Mouse (Mus musculus): ENCODE data around the gene Gad2.
A peak's percentile ranks its signal among the peaks of the same experiment; 100 is the strongest.
"Not testable (repeated sequence)": the region's sequence is repeated elsewhere in the genome, so short reads cannot be mapped to it uniquely, and the experiment has no call there.

Gene Gad2

GRCm38 (mm10) chr2:22621828-22622731, at the start of gene Gad2:
Gene Gad2, plus strand, starts transcription at chr2:22622205.
- peak; percentile 18 to 61 for DNase-seq

GRCm38 (mm10) chr2:22587469-22588169, 34.4 kb upstream of the Gad2 start:
- peak in 1 of 2 experiments; percentile 28 for DNase-seq

GRCm38 (mm10) chr2:22588170-22588541, 33.8 kb upstream of the Gad2 start:
- DNase-seq: peak in 1 of 2 experiments; percentile 48

- peak in 1 of 2 experiments; percentile 36 for DNase-seq
Observed at GRCm38 (mm10) chr2:22588673-22589381, 33.2 kb upstream of the Gad2 start.

GRCm38 (mm10) chr2:22589382-22590205, 32.4 kb upstream of the Gad2 start:
- DNase-seq: not testable (repeated sequence)

GRCm38 (mm10) chr2:22590206-22590490, 31.9 kb upstream of the Gad2 start:
- no peak for DNase-seq

- no peak for DNase-seq
Observed at GRCm38 (mm10) chr2:22617951-22618350, 4.1 kb upstream of the Gad2 start.

- no peak for DNase-seq
Observed at GRCm38 (mm10) chr2:22619416-22619815, 2.6 kb upstream of the Gad2 start.

- DNase-seq: no peak
Observed at GRCm38 (mm10) chr2:22620030-22620429, 2.0 kb upstream of the Gad2 start.

GRCm38 (mm10) chr2:22620534-22620933, 1.5 kb upstream of the Gad2 start:
- DNase-seq: no peak

- no peak for DNase-seq
Observed at GRCm38 (mm10) chr2:22620978-22621827, 802 bp upstream of the Gad2 start.

GRCm38 (mm10) chr2:22623111-22624070, 1.4 kb downstream of the Gad2 start:
- DNase-seq: peak in 1 of 2 experiments; percentile 44

GRCm38 (mm10) chr2:22624188-22624975, 2.4 kb downstream of the Gad2 start:
- DNase-seq: no peak

- no peak for DNase-seq
Observed at GRCm38 (mm10) chr2:22625096-22625960, 3.3 kb downstream of the Gad2 start.

- DNase-seq: no peak
Observed at GRCm38 (mm10) chr2:22627147-22627666, 5.2 kb downstream of the Gad2 start.

- DNase-seq: no peak
Observed at GRCm38 (mm10) chr2:22627819-22628432, 5.9 kb downstream of the Gad2 start.

- DNase-seq: peak in 1 of 2 experiments; percentile 34
Observed at GRCm38 (mm10) chr2:22634766-22635165, 12.8 kb downstream of the Gad2 start.

GRCm38 (mm10) chr2:22646134-22646533, 24.1 kb downstream of the Gad2 start:
- DNase-seq: no peak

Data from kidney, postnatal 36 days (tissue).